Mouse (Mus musculus) urinary bladder, postnatal 36 days (tissue): ENCODE measurements around the gene Cep162.

Experiments used
- DNase-seq, 2 experiments: peaks; one replicate each; pipeline ENCODE4 v3.0.0; 2022; ENCODE audit warnings: low spot score in 2 of 2, mixed read lengths in 1 of 2

Gene Cep162

GRCm38 (mm10) chr9:87162559-87162958, 92.8 kb downstream of the Cep162 start:
- no peak for DNase-seq

GRCm38 (mm10) chr9:87152641-87153325, 102.6 kb downstream of the Cep162 start:
- no peak for DNase-seq

- no peak for DNase-seq
Measured at GRCm38 (mm10) chr9:87147927-87148326, 107.4 kb downstream of the Cep162 start.

- DNase-seq = no peak
Measured at GRCm38 (mm10) chr9:87146400-87146799, 108.9 kb downstream of the Cep162 start.

- DNase-seq = no peak
Measured at GRCm38 (mm10) chr9:87145671-87146070, 109.7 kb downstream of the Cep162 start.

- no peak for DNase-seq
Measured at GRCm38 (mm10) chr9:87145180-87145579, 110.2 kb downstream of the Cep162 start.

- DNase-seq = no peak
Measured at GRCm38 (mm10) chr9:87144532-87144931, 110.8 kb downstream of the Cep162 start.

- peak; percentile 26 to 31 for DNase-seq
Measured at GRCm38 (mm10) chr9:87144106-87144505, 111.2 kb downstream of the Cep162 start, which contains the start of gene Mrap2. Gene Mrap2, plus strand, starts transcription at chr9:87144306.

- no peak for DNase-seq
Measured at GRCm38 (mm10) chr9:87143076-87143475, 112.3 kb downstream of the Cep162 start.
